Mouse (Mus musculus) gonadal fat pad, adult 2 months (tissue): Measurements from ENCODE around the gene Pi4k2a. TPM values are rescaled to one million over a fixed set of nuclear protein-coding genes. Genes with fewer than 3 reads are reported as not detected.

Experiments used
- DNase-seq: peaks from one replicate; pipeline ENCODE4 v3.0.0-alpha.2; 2012; ENCODE audit warnings: low read depth
- polyA plus RNA-seq: library from polyadenylated mRNA; depleted of rRNA; stranded (reverse); fragments of >200 nt; gene quantifications from 2 replicates; pipeline ENCODE4 v1.2.3, GENCODE M21; 2012

The Pi4k2a gene
- polyA plus RNA-seq, 1 experiment: 40.1 TPM

DNA sequence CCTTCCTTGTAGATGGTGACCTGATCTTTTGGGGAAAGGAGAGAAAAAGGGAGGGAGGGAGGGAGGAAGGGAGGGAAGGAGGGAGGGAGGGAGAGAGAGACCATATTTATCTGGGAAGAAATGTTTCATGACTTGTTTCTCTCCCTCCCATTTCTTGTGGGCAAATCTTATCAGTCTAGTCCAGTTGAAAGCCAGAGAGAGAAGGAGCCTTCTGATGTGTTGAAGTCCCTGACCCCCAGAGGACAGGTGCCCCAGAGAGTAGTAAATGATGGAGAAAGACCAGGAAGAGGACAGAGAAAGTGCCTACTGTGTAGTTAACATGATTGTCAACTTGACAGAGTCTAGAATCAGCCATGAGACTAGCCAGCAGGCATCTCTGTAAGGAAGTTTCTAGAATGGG lies 44.8 kb downstream of the Pi4k2a start:
- DNase-seq: no peak

GRCm38 (mm10) chr19:42136126-42136525 lies 45.9 kb downstream of the Pi4k2a start:
- no peak for DNase-seq

DNA sequence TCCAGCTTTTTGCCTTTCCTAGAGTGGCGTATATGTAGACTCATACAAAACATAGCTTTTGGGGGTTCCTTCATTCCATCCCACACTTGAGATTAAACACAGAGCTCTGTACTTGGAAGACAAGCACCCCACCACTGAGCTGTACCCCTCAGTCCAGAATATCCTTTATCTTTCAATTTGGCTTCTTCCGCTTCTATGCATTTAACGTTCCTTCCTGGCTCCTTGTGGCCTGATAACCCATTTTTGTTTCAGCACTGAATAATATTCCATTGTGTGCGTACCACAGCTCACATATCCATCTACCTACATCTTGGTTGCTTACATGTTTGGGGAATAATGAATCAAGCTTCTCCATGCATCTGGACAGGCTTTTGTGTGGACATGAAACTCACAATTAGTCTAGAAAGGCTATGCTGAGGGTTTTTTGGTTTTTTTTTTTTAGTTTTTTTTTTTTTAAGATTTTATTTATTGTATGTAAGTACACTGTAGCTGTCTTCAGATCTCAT lies 47.0 kb downstream of the Pi4k2a start:
- no peak for DNase-seq

DNA sequence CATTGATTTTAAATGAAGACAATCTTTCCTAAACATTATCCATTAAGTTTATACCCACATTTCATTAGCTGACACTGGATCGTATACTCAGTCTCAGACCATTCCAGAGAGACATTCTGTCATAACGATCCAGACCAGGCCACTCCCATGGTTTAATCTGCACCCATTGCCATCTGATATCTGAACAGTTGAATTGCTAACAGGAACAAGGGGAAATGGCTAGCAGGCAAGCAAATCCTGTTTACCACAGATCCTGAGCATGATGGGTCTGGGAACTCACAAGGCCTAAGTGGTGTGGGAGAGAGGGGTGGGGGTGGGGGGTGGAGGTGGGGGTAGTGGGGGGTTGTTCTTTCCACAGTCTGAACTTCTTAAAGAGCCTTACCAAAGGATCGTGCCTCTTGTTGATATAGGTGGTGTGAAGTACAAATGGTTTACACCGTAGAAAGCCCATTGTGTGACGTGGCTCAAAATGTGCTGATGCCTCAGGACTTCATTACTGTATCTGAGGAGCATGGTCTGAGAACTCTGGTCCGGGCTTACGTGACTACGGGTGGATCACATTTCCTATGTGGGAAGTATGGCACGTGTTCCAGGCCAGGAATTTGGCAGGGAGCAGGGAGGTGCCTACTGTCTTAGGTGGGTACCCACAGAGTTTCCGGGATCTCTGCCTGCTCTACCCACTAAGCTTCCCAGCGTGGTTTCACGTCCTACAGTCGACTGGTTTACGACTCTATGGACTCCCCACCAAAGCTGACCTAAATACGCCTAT lies 48.4 kb downstream of the Pi4k2a start:
- no peak for DNase-seq

- DNase-seq: no peak
Observed at GRCm38 (mm10) chr19:42139724-42140517, 49.7 kb downstream of the Pi4k2a start.

- no peak for DNase-seq
Observed at GRCm38 (mm10) chr19:42141998-42142397, 51.7 kb downstream of the Pi4k2a start.

- no peak for DNase-seq
Observed at GRCm38 (mm10) chr19:42142757-42143156, 52.5 kb downstream of the Pi4k2a start.

GRCm38 (mm10) chr19:42144067-42144466 lies 53.8 kb downstream of the Pi4k2a start:
- DNase-seq: no peak

- DNase-seq: no peak
Observed at GRCm38 (mm10) chr19:42144541-42145167, 54.4 kb downstream of the Pi4k2a start.

GRCm38 (mm10) chr19:42145210-42145609 lies 54.9 kb downstream of the Pi4k2a start:
- DNase-seq: no peak

DNA sequence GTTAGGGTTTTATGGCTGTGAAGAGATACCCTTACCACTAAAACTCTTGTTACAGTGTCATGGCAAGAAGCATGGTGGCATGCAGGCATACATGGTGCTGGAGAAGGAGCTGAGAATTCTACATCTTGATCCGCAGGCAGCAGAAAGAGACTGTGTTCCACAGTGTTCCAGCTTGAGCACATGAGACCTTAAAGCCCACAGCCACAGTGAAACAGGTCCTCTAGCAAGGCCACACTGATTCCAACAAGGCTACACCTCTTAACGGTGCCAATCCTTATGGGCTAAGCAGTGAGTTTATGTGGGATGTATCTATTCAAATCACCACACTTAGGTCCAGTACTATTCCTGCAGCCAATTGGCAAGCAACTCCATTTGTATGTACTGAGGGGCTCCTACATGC lies 55.5 kb downstream of the Pi4k2a start:
- no peak for DNase-seq

- no peak for DNase-seq
Observed at GRCm38 (mm10) chr19:42146276-42147010, 56.2 kb downstream of the Pi4k2a start.

GRCm38 (mm10) chr19:42147170-42147768 lies 57.0 kb downstream of the Pi4k2a start, which contains the start of gene Marveld1:
TSS of gene Marveld1 (plus strand) at chr19:42147400.
- no peak for DNase-seq

- no peak for DNase-seq
Observed at GRCm38 (mm10) chr19:42147769-42148568, 57.7 kb downstream of the Pi4k2a start.

DNA sequence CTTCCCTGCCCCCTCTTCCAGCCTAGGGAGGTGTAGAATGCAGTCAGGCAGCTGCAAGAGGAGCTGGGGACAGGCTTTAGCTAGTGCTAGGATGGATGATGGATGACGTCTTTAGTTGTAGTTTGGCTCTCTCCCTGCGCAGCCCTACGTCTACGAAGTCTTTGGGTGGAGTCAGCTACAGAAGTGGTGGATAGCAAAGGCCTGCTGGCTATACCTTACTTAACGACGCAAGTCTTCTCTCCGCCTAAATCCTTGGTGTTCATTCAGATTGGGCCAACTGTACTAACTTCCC lies 58.2 kb downstream of the Pi4k2a start:
- DNase-seq: no peak

GRCm38 (mm10) chr19:42151990-42152389 lies 61.7 kb downstream of the Pi4k2a start:
- DNase-seq: no peak

DNA sequence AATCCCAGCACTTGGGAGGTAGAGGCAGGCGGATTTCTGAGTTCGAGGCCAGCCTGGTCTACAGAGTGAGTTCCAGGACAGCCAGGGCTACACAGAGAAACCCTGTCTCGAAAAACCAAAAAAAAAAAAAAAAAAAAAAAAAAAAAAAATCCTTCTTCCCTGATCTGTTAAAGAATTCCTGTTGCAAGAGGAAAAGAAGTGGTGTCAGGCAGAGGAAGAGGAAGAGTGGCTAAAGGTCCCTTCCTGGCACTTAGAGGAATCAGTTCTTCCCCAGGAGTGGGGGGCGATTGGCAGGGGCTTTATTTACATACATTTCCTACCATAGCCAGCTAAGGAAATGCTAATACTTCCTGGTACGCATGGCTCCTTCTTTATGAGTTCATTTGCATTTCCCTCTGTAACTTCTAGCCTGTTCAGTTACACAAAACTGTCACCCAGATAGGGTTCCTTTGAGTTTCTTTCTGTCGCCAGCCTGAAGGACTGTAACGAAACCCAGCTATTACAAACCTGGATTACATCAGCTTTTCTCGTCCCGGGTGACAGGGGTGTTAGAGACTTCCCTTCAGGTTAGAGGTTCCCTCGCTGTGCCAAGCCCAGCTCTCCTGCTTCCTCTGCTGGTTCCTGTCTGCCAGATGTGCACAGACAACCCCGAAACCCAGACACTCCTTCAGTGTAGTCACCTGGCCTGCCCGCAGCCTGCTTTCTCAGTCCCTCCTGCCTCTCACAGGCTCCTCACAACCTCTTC lies 67.4 kb downstream of the Pi4k2a start:
- no peak for DNase-seq

- no peak for DNase-seq
Observed at GRCm38 (mm10) chr19:42158246-42159017, 68.2 kb downstream of the Pi4k2a start.

GRCm38 (mm10) chr19:42163764-42164163 lies 73.5 kb downstream of the Pi4k2a start, which contains the start of gene Zfyve27:
TSS of gene Zfyve27 (plus strand) at chr19:42163951.
- no peak for DNase-seq
